Mouse (Mus musculus): ENCODE measurements at regions not wholly inside any gene's neighbourhood (a gene's known extent, or its start where the extent isn't known, plus 50 kb on each side); places are given as distances from the start of the nearest gene placed in this dataset.
A peak's percentile ranks its signal among the peaks of the same experiment; 100 is the strongest.

- no peaks in the 10 kb centered on the region for H3K36me3 ChIP-seq (ENCODE audit: control insufficient read depth, insufficient read depth, low read length)
- no peak overlapping the region for H3K4me2 ChIP-seq (replicated peaks; ENCODE audit: low read depth, low read length, severe bottlenecking)
- no peaks in the 10 kb centered on the region for H3K9me3 ChIP-seq (ENCODE audit: control insufficient read depth, low read length)
- H3K9ac ChIP-seq (ENCODE audit: low read depth, low read length, severe bottlenecking) = no peak overlapping the region
- DNase-seq (ENCODE audit: low spot score) = no peak
- 82% methylated on average over 4 of the region's 4 CpGs for WGBS
- no peak for TF ChIP-seq POLR2A (IDR thresholded peaks at IDR 0.05; ENCODE audit: borderline replicate concordance, extremely low read depth, insufficient read depth, insufficient read length)
- no peaks in the 10 kb centered on the region for H3K27me3 ChIP-seq (ENCODE audit: control insufficient read depth, insufficient read depth, low read length)
- H3K4me3 ChIP-seq (replicated peaks; ENCODE audit: low read length) = no peak overlapping the region
- ATAC-seq (ENCODE audit: low FRiP score, low read depth) = no peak
- peaks cover 7% of the 10 kb centered on the region; the same call in 1 of the 2 replicates for H3K4me1 ChIP-seq (ENCODE audit: control insufficient read depth, insufficient read depth, low read length)
- no peak overlapping the region for H3K27ac ChIP-seq (replicated peaks; ENCODE audit: low read depth, low read length)
Measured at GRCm38 (mm10) chr1:61050346-61050745, 72.6 kb downstream of the Icos start.

GRCm38 (mm10) chr1:61053676-61054075 is 75.9 kb downstream of the Icos start:
- Histone ChIP-seq H3K9me3 (ENCODE audit: control insufficient read depth, low read length) (no peaks in the 10 kb centered on the region), H3K36me3 (ENCODE audit: control insufficient read depth, insufficient read depth, low read length) (no peaks in the 10 kb centered on the region), H3K27ac (replicated peaks; ENCODE audit: low read depth, low read length) (no peak overlapping the region), H3K4me1 (ENCODE audit: control insufficient read depth, insufficient read depth, low read length) (peaks cover 11% of the 10 kb centered on the region; the same call in 1 of the 2 replicates), H3K4me3 (replicated peaks; ENCODE audit: low read length) (no peak overlapping the region), H3K4me2 (replicated peaks; ENCODE audit: low read depth, low read length, severe bottlenecking) (no peak overlapping the region), H3K27me3 (ENCODE audit: control insufficient read depth, insufficient read depth, low read length) (no peaks in the 10 kb centered on the region), H3K9ac (ENCODE audit: low read depth, low read length, severe bottlenecking) (no peak overlapping the region)
- ATAC-seq (ENCODE audit: low FRiP score, low read depth) = no peak
- DNase-seq (ENCODE audit: low spot score) = peak; percentile 36
- TF ChIP-seq POLR2A (IDR thresholded peaks at IDR 0.05; ENCODE audit: borderline replicate concordance, extremely low read depth, insufficient read depth, insufficient read length) = no peak
- WGBS = 15% methylated on average over 1 of the region's 1 CpGs

- H3K36me3 ChIP-seq (ENCODE audit: control insufficient read depth, insufficient read depth, low read length) = no peaks in the 10 kb centered on the region
- peaks cover 11% of the 10 kb centered on the region; the same call in 1 of the 2 replicates for H3K4me1 ChIP-seq (ENCODE audit: control insufficient read depth, insufficient read depth, low read length)
- no peak for TF ChIP-seq POLR2A (IDR thresholded peaks at IDR 0.05; ENCODE audit: borderline replicate concordance, extremely low read depth, insufficient read depth, insufficient read length)
- no peak for DNase-seq (ENCODE audit: low spot score)
- H3K9me3 ChIP-seq (ENCODE audit: control insufficient read depth, low read length) = no peaks in the 10 kb centered on the region
- no peak for ATAC-seq (ENCODE audit: low FRiP score, low read depth)
- 79% methylated on average over 6 of the region's 6 CpGs for WGBS
- no peak overlapping the region for H3K27ac ChIP-seq (replicated peaks; ENCODE audit: low read depth, low read length)
- H3K4me2 ChIP-seq (replicated peaks; ENCODE audit: low read depth, low read length, severe bottlenecking) = no peak overlapping the region
- H3K4me3 ChIP-seq (replicated peaks; ENCODE audit: low read length) = no peak overlapping the region
- H3K9ac ChIP-seq (ENCODE audit: low read depth, low read length, severe bottlenecking) = no peak overlapping the region
- H3K27me3 ChIP-seq (ENCODE audit: control insufficient read depth, insufficient read depth, low read length) = no peaks in the 10 kb centered on the region
Measured at GRCm38 (mm10) chr1:61054391-61054790, 76.7 kb downstream of the Icos start.

- Histone ChIP-seq H3K27ac (replicated peaks; ENCODE audit: low read depth, low read length) (no peak overlapping the region), H3K4me1 (ENCODE audit: control insufficient read depth, insufficient read depth, low read length) (peaks cover 14% of the 10 kb centered on the region; the same call in 1 of the 2 replicates), H3K36me3 (ENCODE audit: control insufficient read depth, insufficient read depth, low read length) (no peaks in the 10 kb centered on the region), H3K4me2 (replicated peaks; ENCODE audit: low read depth, low read length, severe bottlenecking) (no peak overlapping the region; the same call in 1 of the 2 replicates), H3K27me3 (ENCODE audit: control insufficient read depth, insufficient read depth, low read length) (no peaks in the 10 kb centered on the region), H3K4me3 (replicated peaks; ENCODE audit: low read length) (0 out of 2 replicates have a peak overlapping the region, but pooled peaks have one; percentile 13), H3K9me3 (ENCODE audit: control insufficient read depth, low read length) (no peaks in the 10 kb centered on the region), H3K9ac (ENCODE audit: low read depth, low read length, severe bottlenecking) (no peak overlapping the region)
- WGBS = 2% methylated on average over 8 of the region's 8 CpGs
- DNase-seq (ENCODE audit: low spot score) (peak; percentile 50), ATAC-seq (ENCODE audit: low FRiP score, low read depth) (no peak)
- TF ChIP-seq POLR2A (IDR thresholded peaks at IDR 0.05; ENCODE audit: borderline replicate concordance, extremely low read depth, insufficient read depth, insufficient read length) = no peak
Measured at GRCm38 (mm10) chr1:61055176-61055575, 77.4 kb downstream of the Icos start.

GRCm38 (mm10) chr1:61059910-61060536 is 82.3 kb downstream of the Icos start:
- no peaks in the 10 kb centered on the region for H3K9me3 ChIP-seq (ENCODE audit: control insufficient read depth, low read length)
- no peaks in the 10 kb centered on the region for H3K36me3 ChIP-seq (ENCODE audit: control insufficient read depth, insufficient read depth, low read length)
- TF ChIP-seq POLR2A (IDR thresholded peaks at IDR 0.05; ENCODE audit: borderline replicate concordance, extremely low read depth, insufficient read depth, insufficient read length) = no peak
- H3K4me2 ChIP-seq (replicated peaks; ENCODE audit: low read depth, low read length, severe bottlenecking) = no peak overlapping the region
- H3K27ac ChIP-seq (replicated peaks; ENCODE audit: low read depth, low read length) = no peak overlapping the region
- no peak overlapping the region for H3K9ac ChIP-seq (ENCODE audit: low read depth, low read length, severe bottlenecking)
- H3K4me3 ChIP-seq (replicated peaks; ENCODE audit: low read length) = no peak overlapping the region
- no peaks in the 10 kb centered on the region for H3K27me3 ChIP-seq (ENCODE audit: control insufficient read depth, insufficient read depth, low read length)
- WGBS = 34% methylated on average over 11 of the region's 11 CpGs
- H3K4me1 ChIP-seq (ENCODE audit: control insufficient read depth, insufficient read depth, low read length) = peaks cover 25% of the 10 kb centered on the region
- no peak for ATAC-seq (ENCODE audit: low FRiP score, low read depth)
- peak; percentile 49 for DNase-seq (ENCODE audit: low spot score)
